Mouse (Mus musculus) intestine, postnatal 0 days (tissue): ENCODE data around the gene Poln. TPM values are rescaled to one million over a fixed set of nuclear protein-coding genes. Genes with fewer than 3 reads are reported as not detected.

Source experiments
- ATAC-seq: fragments of 200-750 bp; cut with Nextera tagmentation; 2 replicates; pipeline ENCODE4 v1.8.0; 2017; ENCODE audit warnings: mild to moderate bottlenecking, moderate TSS enrichment, moderate library complexity
- H3K27ac ChIP-seq: fragments of 300-500 bp; sonication (generic); 2 replicates; pipeline ENCODE4 v1.5.1; 2014; ENCODE audit warnings: mild to moderate bottlenecking, low read depth, low read length, moderate library complexity
- H3K27me3 ChIP-seq: fragments of 300-500 bp; sonication (generic); replicated peaks from 2 replicates; pipeline ENCODE4 v1.6.1; 2014; ENCODE audit warnings: low read length, mixed read lengths; ENCODE audit not compliant: control insufficient read depth, insufficient read depth
- H3K36me3 ChIP-seq: fragments of 300-500 bp; sonication (generic); 2 replicates; pipeline ENCODE4 v1.6.1; 2014; ENCODE audit warnings: mild to moderate bottlenecking, moderate library complexity; ENCODE audit not compliant: control insufficient read depth, insufficient read depth
- H3K4me1 ChIP-seq: fragments of 300-500 bp; sonication (generic); replicated peaks from 2 replicates; pipeline ENCODE4 v1.6.1; 2014; ENCODE audit warnings: antibody characterized with exemption, low read length, mixed read lengths; ENCODE audit not compliant: control insufficient read depth, insufficient read depth
- H3K4me2 ChIP-seq: fragments of 300-500 bp; sonication (generic); replicated peaks from 2 replicates; pipeline ENCODE4 v1.6.1; 2014; ENCODE audit warnings: low read depth, mild to moderate bottlenecking, moderate library complexity
- H3K4me3 ChIP-seq: fragments of 300-500 bp; sonication (generic); 2 replicates; pipeline ENCODE4 v1.5.1; 2014; ENCODE audit warnings: low read depth, low read length
- H3K9ac ChIP-seq: fragments of 300-500 bp; sonication (generic); 2 replicates; pipeline ENCODE4 v1.6.1; 2014; ENCODE audit warnings: mild to moderate bottlenecking, low read depth, low read length
- H3K9me3 ChIP-seq: fragments of 300-500 bp; sonication (generic); 2 replicates; pipeline ENCODE4 v1.6.1; 2016; ENCODE audit warnings: mixed run types; ENCODE audit not compliant: control insufficient read depth
- CTCF ChIP-seq: sonication (generic); IDR thresholded peaks from 2 replicates; pipeline ENCODE4 v1.5.1; 2016; ENCODE audit warnings: low read depth, mild to moderate bottlenecking, control low read depth, antibody characterized with exemption, moderate library complexity
- WGBS: fragments of 180-500 bp; shearing (Covaris S2); extraction: QIAGEN DNeasy Blood & Tissue Kit; methylation state at CpG from one replicate; pipeline ENCODE4 v1.1.7; 2014; 5-methylcytosine and 5-hydroxymethylcytosine counted together
- polyA plus RNA-seq: library from polyadenylated mRNA; unstranded; fragments of >200 nt; fragmentation: Nextera tagmentation; extraction: Ambion mirVana; gene quantifications from 2 replicates; pipeline ENCODE4 v1.2.1, GENCODE M21; 2015

The Poln gene
- polyA plus RNA-seq, 1 experiment from 2014 or later: not detected

- H3K4me1 ChIP-seq: no peaks in the 10 kb centered on the region
- H3K27ac ChIP-seq: no peak overlapping the region
- no peaks in the 10 kb centered on the region for H3K27me3 ChIP-seq
- no peak overlapping the region for H3K4me2 ChIP-seq
- ATAC-seq: no peak
- TF ChIP-seq CTCF: no peak
- H3K36me3 ChIP-seq: no peaks in the 10 kb centered on the region
- no peak overlapping the region for H3K9ac ChIP-seq
- no peaks in the 10 kb centered on the region for H3K9me3 ChIP-seq
- H3K4me3 ChIP-seq: no peak overlapping the region
Measured at GRCm38 (mm10) chr5:34148476-34148875, 20.8 kb downstream of the Poln start.

GRCm38 (mm10) chr5:34147554-34147953 lies 21.7 kb downstream of the Poln start:
- no peak overlapping the region for H3K9ac ChIP-seq
- no peak for ATAC-seq
- WGBS: 92% methylated on average over 3 of the region's 3 CpGs
- H3K4me3 ChIP-seq: no peak overlapping the region
- no peak overlapping the region for H3K27ac ChIP-seq
- no peak overlapping the region for H3K4me2 ChIP-seq
- H3K4me1 ChIP-seq: no peaks in the 10 kb centered on the region
- no peaks in the 10 kb centered on the region for H3K27me3 ChIP-seq
- no peaks in the 10 kb centered on the region for H3K9me3 ChIP-seq
- H3K36me3 ChIP-seq: no peaks in the 10 kb centered on the region
- TF ChIP-seq CTCF: no peak

- H3K36me3 ChIP-seq: no peaks in the 10 kb centered on the region
- no peaks in the 10 kb centered on the region for H3K27me3 ChIP-seq
- ATAC-seq: no peak
- TF ChIP-seq CTCF: peak; percentile 85
- 4% methylated on average over 1 of the region's 1 CpGs for WGBS
- no peaks in the 10 kb centered on the region for H3K4me1 ChIP-seq
- no peak overlapping the region for H3K9ac ChIP-seq
- H3K27ac ChIP-seq: no peak overlapping the region
- H3K9me3 ChIP-seq: no peaks in the 10 kb centered on the region
- H3K4me2 ChIP-seq: no peak overlapping the region
- H3K4me3 ChIP-seq: no peak overlapping the region
Measured at GRCm38 (mm10) chr5:34139751-34140150, 29.5 kb downstream of the Poln start.

- no peaks in the 10 kb centered on the region for H3K36me3 ChIP-seq
- no peak overlapping the region for H3K4me3 ChIP-seq
- WGBS: 73% methylated on average over 2 of the region's 2 CpGs
- H3K27ac ChIP-seq: no peak overlapping the region
- no peak for ATAC-seq
- no peak for TF ChIP-seq CTCF
- no peaks in the 10 kb centered on the region for H3K27me3 ChIP-seq
- no peak overlapping the region for H3K4me2 ChIP-seq
- H3K4me1 ChIP-seq: no peaks in the 10 kb centered on the region
- H3K9me3 ChIP-seq: no peaks in the 10 kb centered on the region
- no peak overlapping the region for H3K9ac ChIP-seq
Measured at GRCm38 (mm10) chr5:34132731-34133130, 36.5 kb downstream of the Poln start.

GRCm38 (mm10) chr5:34124131-34124530 lies 45.1 kb downstream of the Poln start:
- no peak for TF ChIP-seq CTCF
- no peaks in the 10 kb centered on the region for H3K4me1 ChIP-seq
- no peak for ATAC-seq
- no peaks in the 10 kb centered on the region for H3K27me3 ChIP-seq
- no peak overlapping the region for H3K9ac ChIP-seq
- H3K36me3 ChIP-seq: no peaks in the 10 kb centered on the region
- no peak overlapping the region for H3K4me3 ChIP-seq
- WGBS: 5% methylated on average over 1 of the region's 1 CpGs
- no peaks in the 10 kb centered on the region for H3K9me3 ChIP-seq
- no peak overlapping the region for H3K27ac ChIP-seq
- no peak overlapping the region for H3K4me2 ChIP-seq

GRCm38 (mm10) chr5:34119121-34119856 lies 50.0 kb downstream of the Poln start:
- H3K4me1 ChIP-seq: no peaks in the 10 kb centered on the region
- ATAC-seq: no peak
- no peak overlapping the region for H3K27ac ChIP-seq
- H3K27me3 ChIP-seq: no peaks in the 10 kb centered on the region
- H3K9ac ChIP-seq: no peak overlapping the region
- TF ChIP-seq CTCF: no peak
- no peaks in the 10 kb centered on the region for H3K9me3 ChIP-seq
- WGBS: 82% methylated on average over 3 of the region's 3 CpGs
- no peak overlapping the region for H3K4me2 ChIP-seq
- H3K36me3 ChIP-seq: no peaks in the 10 kb centered on the region
- no peak overlapping the region for H3K4me3 ChIP-seq
